Mouse (Mus musculus): ENCODE results near the gene Gne. TPM values are rescaled to one million over a fixed set of nuclear protein-coding genes. Genes with fewer than 3 reads are reported as not detected.

Gne gene
- polyA plus RNA-seq (2015; fragmentation: Nextera tagmentation; extraction: Ambion mirVana) = 25.1 and 33.1 TPM in 2 replicates

DNA sequence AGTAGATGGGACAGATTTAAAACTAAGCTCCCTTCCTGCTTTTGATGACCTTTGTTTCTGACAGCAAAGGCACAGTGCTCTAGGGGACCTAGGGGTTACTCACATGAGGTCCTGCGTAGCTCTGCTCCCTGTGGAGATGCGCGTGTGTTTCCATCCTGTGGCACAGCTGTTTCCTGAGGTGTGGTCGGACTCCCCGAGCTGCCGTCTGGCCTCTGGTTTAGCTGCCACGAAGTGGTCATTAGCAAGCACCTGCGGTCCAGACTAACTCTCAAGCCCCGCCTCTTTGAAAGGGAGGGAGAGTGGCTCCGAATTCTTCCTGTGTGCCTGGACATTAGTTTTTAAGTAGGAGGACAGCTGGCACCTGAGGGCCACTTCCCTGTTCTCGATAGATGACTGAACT is at the start of gene Gne:
Gne (minus strand) TSS at position 233 of the 400 bp plus-strand sequence.
- Histone ChIP-seq H3K4me1 (ENCODE audit: insufficient read depth, low read depth, low read length) (peaks cover 3% of the 10 kb centered on the region), H3K27ac (ENCODE audit: low read length) (peak within 1 kb of the TSS; percentile 33), H3K9ac (replicated peaks; ENCODE audit: low read depth) (0 out of 2 replicates have a peak within 1 kb of the TSS, but pooled peaks have one; percentile 23), H3K27me3 (replicated peaks; ENCODE audit: insufficient read depth, low read length) (no peaks in the 10 kb centered on the region), H3K36me3 (ENCODE audit: insufficient read depth, low read length) (no peaks in the 10 kb centered on the region), H3K4me2 (replicated peaks; ENCODE audit: low read depth, low read length) (peak within 1 kb of the TSS; percentile 49), H3K9me3 (ENCODE audit: low read length) (no peaks in the 10 kb centered on the region), H3K4me3 (ENCODE audit: low read depth, low read length) (peak within 1 kb of the TSS; percentile 14)
- 6% methylated on average over 11 of the region's 11 CpGs for WGBS
- TF ChIP-seq EP300 (IDR thresholded peaks at IDR 0.05) (peak; percentile 27; the same call in 1 of the 2 replicates), CTCF (IDR thresholded peaks at IDR 0.05) (no peak)
- ATAC-seq (peak; percentile 91), DNase-seq (ENCODE audit: low spot score) (peak; percentile 80)

DNA sequence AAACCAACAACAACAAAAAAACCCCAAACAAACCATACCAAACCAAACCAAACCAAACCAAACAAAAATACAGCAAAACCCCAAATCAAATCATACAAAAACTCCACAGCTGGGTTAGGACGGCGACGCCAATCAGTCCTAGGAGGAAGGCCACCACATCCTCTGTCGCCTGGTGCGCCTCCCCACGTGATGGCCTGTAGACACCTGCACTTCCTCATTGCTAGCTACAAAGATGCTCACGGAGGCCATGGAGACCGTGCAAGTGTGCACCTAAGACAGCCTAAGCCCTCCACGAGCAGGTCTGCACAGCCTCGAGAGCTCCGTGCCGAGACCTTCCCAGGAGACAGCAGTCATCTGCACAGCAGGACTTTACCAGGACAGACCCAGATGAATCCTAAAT is 42.8 kb upstream of the Gne start:
- H3K9me3 ChIP-seq (ENCODE audit: low read length) = no peaks in the 10 kb centered on the region
- WGBS = 86% methylated on average over 12 of the region's 12 CpGs
- no peak for ATAC-seq

GRCm38 (mm10) chr4:44119410-44120201 is 35.6 kb upstream of the Gne start:
- H3K9ac ChIP-seq (replicated peaks; ENCODE audit: low read depth) = no peak overlapping the region
- no peak overlapping the region for H3K4me3 ChIP-seq (ENCODE audit: low read depth, low read length)
- ATAC-seq = peak; percentile 52
- TF ChIP-seq CTCF (IDR thresholded peaks at IDR 0.05) (peak; percentile 71), EP300 (IDR thresholded peaks at IDR 0.05) (no peak)
- DNase-seq (ENCODE audit: low spot score) = peak; percentile 78
- H3K36me3 ChIP-seq (ENCODE audit: insufficient read depth, low read length) = no peaks in the 10 kb centered on the region
- 48% methylated on average over 9 of the region's 9 CpGs for WGBS
- no peak overlapping the region for H3K27ac ChIP-seq (ENCODE audit: low read length)
- no peaks in the 10 kb centered on the region for H3K9me3 ChIP-seq (ENCODE audit: low read length)
- no peak overlapping the region for H3K4me2 ChIP-seq (replicated peaks; ENCODE audit: low read depth, low read length)
- H3K27me3 ChIP-seq (replicated peaks; ENCODE audit: insufficient read depth, low read length) = no peaks in the 10 kb centered on the region
- H3K4me1 ChIP-seq (ENCODE audit: insufficient read depth, low read depth, low read length) = no peaks in the 10 kb centered on the region

More for the DNA sequence above, 42.8 kb upstream of the Gne start:
- no peak overlapping the region for H3K27ac ChIP-seq (ENCODE audit: low read length)
- no peak for DNase-seq (ENCODE audit: low spot score)
- H3K4me2 ChIP-seq (replicated peaks; ENCODE audit: low read depth, low read length) = no peak overlapping the region
- peaks cover 32% of the 10 kb centered on the region; the same call in 1 of the 2 replicates for H3K36me3 ChIP-seq (ENCODE audit: insufficient read depth, low read length)
- no peak for TF ChIP-seq EP300 (IDR thresholded peaks at IDR 0.05)
- no peak for TF ChIP-seq CTCF (IDR thresholded peaks at IDR 0.05)
- no peak overlapping the region for H3K4me3 ChIP-seq (ENCODE audit: low read depth, low read length)
- H3K27me3 ChIP-seq (replicated peaks; ENCODE audit: insufficient read depth, low read length) = no peaks in the 10 kb centered on the region
- no peak overlapping the region for H3K9ac ChIP-seq (replicated peaks; ENCODE audit: low read depth)
- no peaks in the 10 kb centered on the region for H3K4me1 ChIP-seq (ENCODE audit: insufficient read depth, low read depth, low read length)

GRCm38 (mm10) chr4:44115046-44115445 is 31.1 kb upstream of the Gne start:
- Histone ChIP-seq H3K9ac (replicated peaks; ENCODE audit: low read depth) (no peak overlapping the region), H3K4me3 (ENCODE audit: low read depth, low read length) (no peak overlapping the region), H3K36me3 (ENCODE audit: insufficient read depth, low read length) (no peaks in the 10 kb centered on the region), H3K27me3 (replicated peaks; ENCODE audit: insufficient read depth, low read length) (no peaks in the 10 kb centered on the region), H3K4me2 (replicated peaks; ENCODE audit: low read depth, low read length) (no peak overlapping the region), H3K9me3 (ENCODE audit: low read length) (no peaks in the 10 kb centered on the region), H3K4me1 (ENCODE audit: insufficient read depth, low read depth, low read length) (peaks cover 10% of the 10 kb centered on the region; the same call in 1 of the 2 replicates), H3K27ac (ENCODE audit: low read length) (no peak overlapping the region)
- no peak for ATAC-seq
- no peak for TF ChIP-seq CTCF (IDR thresholded peaks at IDR 0.05)
- TF ChIP-seq EP300 (IDR thresholded peaks at IDR 0.05) = no peak
- WGBS = 65% methylated on average over 13 of the region's 13 CpGs
- no peak for DNase-seq (ENCODE audit: low spot score)

GRCm38 (mm10) chr4:44113393-44114138 is 29.6 kb upstream of the Gne start:
- H3K4me3 ChIP-seq (ENCODE audit: low read depth, low read length) = no peak overlapping the region
- no peak overlapping the region for H3K27ac ChIP-seq (ENCODE audit: low read length)
- whole genome bisulfite sequencing = 21% methylated on average over 16 of the region's 16 CpGs
- H3K27me3 ChIP-seq (replicated peaks; ENCODE audit: insufficient read depth, low read length) = no peaks in the 10 kb centered on the region
- no peak for TF ChIP-seq CTCF (IDR thresholded peaks at IDR 0.05)
- H3K4me1 ChIP-seq (ENCODE audit: insufficient read depth, low read depth, low read length) = peaks cover 10% of the 10 kb centered on the region; the same call in 1 of the 2 replicates
- peak overlapping the region; percentile 34; the same call in 1 of the 2 replicates for H3K4me2 ChIP-seq (replicated peaks; ENCODE audit: low read depth, low read length)
- H3K9ac ChIP-seq (replicated peaks; ENCODE audit: low read depth) = no peak overlapping the region
- ATAC-seq (peak; percentile 39; the same call in 1 of the 2 replicates), DNase-seq (ENCODE audit: low spot score) (peak; percentile 44)
- no peaks in the 10 kb centered on the region for H3K9me3 ChIP-seq (ENCODE audit: low read length)
- no peaks in the 10 kb centered on the region for H3K36me3 ChIP-seq (ENCODE audit: insufficient read depth, low read length)

DNA sequence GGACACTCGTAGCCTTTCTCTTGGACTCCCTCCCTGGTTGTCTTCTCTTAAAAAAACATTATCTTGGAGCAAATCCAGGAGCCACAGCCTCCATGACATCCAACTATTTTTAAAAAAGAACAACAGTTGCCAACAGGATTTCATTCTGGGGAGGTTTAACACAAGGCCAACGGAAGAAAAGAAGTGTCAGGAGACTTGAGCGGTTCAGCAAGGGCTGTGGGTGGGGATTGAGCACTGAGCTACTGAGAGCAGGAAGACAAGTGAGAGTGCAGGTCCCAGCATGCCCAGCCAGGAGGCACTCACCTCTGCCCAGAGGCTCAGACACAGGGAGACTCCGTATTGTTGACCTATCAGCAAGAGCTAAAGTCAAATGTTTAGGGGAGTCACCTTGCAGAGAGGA is 28.8 kb upstream of the Gne start:
- Histone ChIP-seq H3K27ac (ENCODE audit: low read length) (no peak overlapping the region), H3K36me3 (ENCODE audit: insufficient read depth, low read length) (no peaks in the 10 kb centered on the region), H3K9me3 (ENCODE audit: low read length) (no peaks in the 10 kb centered on the region), H3K4me3 (ENCODE audit: low read depth, low read length) (no peak overlapping the region), H3K27me3 (replicated peaks; ENCODE audit: insufficient read depth, low read length) (no peaks in the 10 kb centered on the region), H3K4me2 (replicated peaks; ENCODE audit: low read depth, low read length) (no peak overlapping the region; the same call in 1 of the 2 replicates), H3K4me1 (ENCODE audit: insufficient read depth, low read depth, low read length) (peaks cover 10% of the 10 kb centered on the region; the same call in 1 of the 2 replicates), H3K9ac (replicated peaks; ENCODE audit: low read depth) (no peak overlapping the region)
- peak; percentile 73 for DNase-seq (ENCODE audit: low spot score)
- TF ChIP-seq CTCF (IDR thresholded peaks at IDR 0.05) (peak; percentile 45), EP300 (IDR thresholded peaks at IDR 0.05) (no peak)
- peak; percentile 68 for ATAC-seq
- 6% methylated on average over 4 of the region's 4 CpGs for WGBS
